Mouse (Mus musculus): ENCODE data around the gene Emc10.

DNA sequence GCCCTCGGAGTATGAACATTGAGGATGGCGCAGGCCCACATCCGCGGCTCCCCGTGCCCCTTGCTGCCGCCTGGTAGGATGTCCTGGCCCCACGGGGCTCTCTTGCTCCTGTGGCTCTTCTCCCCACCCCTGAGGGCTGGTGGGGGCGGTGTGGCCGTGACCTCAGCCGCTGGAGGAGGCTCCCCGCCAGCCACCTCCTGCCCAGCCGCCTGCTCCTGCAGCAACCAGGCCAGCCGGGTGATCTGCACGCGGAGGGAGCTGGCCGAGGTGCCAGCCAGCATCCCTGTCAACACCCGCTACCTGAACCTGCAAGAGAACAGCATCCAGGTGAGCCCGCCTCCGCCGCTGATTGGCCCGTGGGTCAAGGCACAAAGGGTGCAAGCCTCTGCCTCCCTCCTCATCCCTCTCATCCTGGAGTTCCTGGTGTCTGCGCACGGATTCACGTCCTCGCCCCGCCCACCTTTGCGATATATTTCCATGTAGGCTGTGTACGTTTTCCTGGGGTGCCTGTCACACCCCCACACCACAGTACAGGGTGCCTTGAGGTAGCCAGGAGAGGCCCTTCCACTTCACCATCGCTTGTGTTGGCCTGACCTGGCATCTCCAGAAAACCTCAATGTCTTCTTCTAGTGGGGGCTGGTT lies 51.3 kb downstream of the Emc10 start:
- TF ChIP-seq CTCF (IDR thresholded peaks at IDR 0.05; ENCODE audit: extremely low read depth, insufficient read depth, insufficient read length, insufficient replicate concordance): no peak
- no peak for TF ChIP-seq POLR2A (IDR thresholded peaks at IDR 0.05; ENCODE audit: low read depth, low read length)

Measured in spleen, adult 2 months (tissue).